Mouse (Mus musculus) megakaryocyte, embryonic 14.5 days (primary cell): ENCODE results near the gene Il12b.

ENCODE experiments used
- FLI1 ChIP-seq: IDR thresholded peaks from 2 replicates; pipeline ENCODE4 v1.6.1; 2012; ENCODE audit warnings: low read length, inconsistent platforms, mixed read lengths
- GATA1 ChIP-seq: IDR thresholded peaks from 3 replicates; pipeline ENCODE4 v1.6.1; 2012; ENCODE audit warnings: mixed read lengths, low read length, inconsistent platforms, borderline replicate concordance

DNA sequence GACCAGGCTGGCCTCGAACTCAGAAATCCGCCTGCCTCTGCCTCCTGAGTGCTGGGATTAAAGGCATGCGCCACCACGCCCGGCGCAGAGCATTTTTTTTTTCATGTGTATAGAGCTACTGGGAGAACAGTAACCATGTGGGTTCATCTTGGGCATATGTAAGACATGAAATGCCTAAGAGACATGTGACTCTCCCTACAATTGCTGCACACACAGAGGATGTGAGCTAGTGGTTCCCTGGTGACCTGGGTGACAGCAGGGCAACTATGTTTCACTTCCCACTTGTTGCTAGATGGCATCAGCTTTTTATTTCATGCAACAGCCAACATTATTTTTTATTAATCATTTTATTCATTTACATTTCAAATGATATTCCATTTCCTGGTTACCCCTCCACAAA is 37.9 kb downstream of the Il12b start:
- TF ChIP-seq FLI1, result no peak
- TF ChIP-seq GATA1, result no peak
